Mouse (Mus musculus): ENCODE results near the gene Gtpbp1. TPM values are rescaled to one million over a fixed set of nuclear protein-coding genes. Genes with fewer than 3 reads are reported as not detected.

Gene Gtpbp1
- total and polyA plus RNA-seq, 3 experiments: 25.3 to 45.3 (median 34.2) TPM

GRCm38 (mm10) chr15:79708229-79708822, 17.7 kb downstream of the Gtpbp1 start:
- Histone ChIP-seq H3K9me3 (replicated peaks; ENCODE audit: low read length) (no peaks in the 10 kb centered on the region), H3K27me3 (replicated peaks) (no peaks in the 10 kb centered on the region), H3K4me3 (replicated peaks in 1 of 3; ENCODE audit: low read depth in 2 of 3, low read length in 2 of 3, poor library complexity in 1 of 3) (no peak overlapping the region), H3K36me3 (replicated peaks in 1 of 2; ENCODE audit: control insufficient read depth in 1 of 2, insufficient read depth in 1 of 2, low read length in 1 of 2) (peaks cover 46 to 69% of the 10 kb centered on the region in 2 experiments), H3K79me2 (replicated peaks; ENCODE audit: control insufficient read depth, extremely low read depth, insufficient read depth, poor library complexity, severe bottlenecking) (no peaks in the 10 kb centered on the region), H3K4me1 (ENCODE audit: control insufficient read depth in 1 of 2, insufficient read depth in 2 of 2) (peaks cover 14 to 27% of the 10 kb centered on the region in 2 experiments), H3K4me2 (ENCODE audit: insufficient read depth, low read depth, poor library complexity, severe bottlenecking) (no peak overlapping the region), H3K27ac (ENCODE audit: insufficient read depth, low read depth) (no peak overlapping the region; the same call in 1 of the 2 replicates), H3K9ac (ENCODE audit: insufficient read depth, low read depth) (no peak overlapping the region)
- dilution Hi-C loops (cut with MboI; ENCODE audit: extremely low pct_ligation_motif_present, extremely low pct_unique_long_range_greater_than_20kb, low sequenced_read_pairs) (no loop called here), in situ Hi-C loops (cut with MboI; ENCODE audit: low pct_ligation_motif_present, low pct_unique_long_range_greater_than_20kb, low sequenced_read_pairs) (no loop called here)
- TF ChIP-seq RAD21 (IDR thresholded peaks at IDR 0.05; ENCODE audit: low read depth, low read length) (peak; percentile 47), JUN (IDR thresholded peaks at IDR 0.05; ENCODE audit: insufficient read depth, low read depth, low read length) (no peak), CTCF (conservative IDR thresholded peaks at IDR 0.05 in 1 of 2, IDR thresholded peaks at IDR 0.05 in 1 of 2; ENCODE audit: low read depth in 2 of 2, low read length in 2 of 2) (peak in 1 of 2 experiments; percentile 53; a peak in 3 of 4 replicates)
- DNase-seq (ENCODE audit: extremely low read depth): peak; percentile 62

GRCm38 (mm10) chr15:79715646-79716045, 25.0 kb downstream of the Gtpbp1 start:
- in situ Hi-C loops (cut with MboI; ENCODE audit: low pct_ligation_motif_present, low pct_unique_long_range_greater_than_20kb, low sequenced_read_pairs): no loop called here
- peaks cover 83 to 95% of the 10 kb centered on the region in 2 experiments for H3K36me3 ChIP-seq (replicated peaks in 1 of 2; ENCODE audit: control insufficient read depth in 1 of 2, insufficient read depth in 1 of 2, low read length in 1 of 2)
- H3K4me1 ChIP-seq (ENCODE audit: control insufficient read depth in 1 of 2, insufficient read depth in 2 of 2): no peaks in the 10 kb centered on the region

GRCm38 (mm10) chr15:79716710-79717109, 26.1 kb downstream of the Gtpbp1 start:
- dilution Hi-C loops (cut with MboI; ENCODE audit: extremely low pct_ligation_motif_present, extremely low pct_unique_long_range_greater_than_20kb, low sequenced_read_pairs): no loop called here
- TF ChIP-seq RCOR1 (conservative IDR thresholded peaks at IDR 0.05; ENCODE audit: low read depth, low read length) (no peak), BHLHE40 (IDR thresholded peaks at IDR 0.05; ENCODE audit: low read depth, low read length) (no peak), TBP (conservative IDR thresholded peaks at IDR 0.05; ENCODE audit: low read depth, low read length) (no peak), POLR2A (IDR thresholded peaks at IDR 0.05; ENCODE audit: low read depth, low read length) (no peak), ETS1 (conservative IDR thresholded peaks at IDR 0.05; ENCODE audit: low read depth, low read length) (no peak), KAT2A (IDR thresholded peaks at IDR 0.05; ENCODE audit: insufficient replicate concordance, low read length) (no peak), ZKSCAN1 (IDR thresholded peaks at IDR 0.05; ENCODE audit: borderline replicate concordance, low read depth, low read length) (no peak)

More at GRCm38 (mm10) chr15:79715646-79716045, 25.0 kb downstream of the Gtpbp1 start:
- no peak overlapping the region for H3K4me2 ChIP-seq (ENCODE audit: insufficient read depth, low read depth, poor library complexity, severe bottlenecking)
- no peak for DNase-seq (ENCODE audit: extremely low read depth)
- no peak overlapping the region for H3K9ac ChIP-seq (ENCODE audit: insufficient read depth, low read depth)
- no peak overlapping the region for H3K4me3 ChIP-seq (replicated peaks in 1 of 3; ENCODE audit: low read depth in 2 of 3, low read length in 2 of 3, poor library complexity in 1 of 3)
- H3K79me2 ChIP-seq (replicated peaks; ENCODE audit: control insufficient read depth, extremely low read depth, insufficient read depth, poor library complexity, severe bottlenecking): no peaks in the 10 kb centered on the region
- no peaks in the 10 kb centered on the region for H3K9me3 ChIP-seq (replicated peaks; ENCODE audit: low read length)
- H3K27me3 ChIP-seq (replicated peaks): no peaks in the 10 kb centered on the region
- H3K27ac ChIP-seq (ENCODE audit: insufficient read depth, low read depth): no peak overlapping the region
- dilution Hi-C loops (cut with MboI; ENCODE audit: extremely low pct_ligation_motif_present, extremely low pct_unique_long_range_greater_than_20kb, low sequenced_read_pairs): no loop called here
- TF ChIP-seq UBTF (IDR thresholded peaks at IDR 0.05; ENCODE audit: low read depth, low read length) (no peak), ZMIZ1 (IDR thresholded peaks at IDR 0.05; ENCODE audit: low read depth, low read length) (no peak), BHLHE40 (IDR thresholded peaks at IDR 0.05; ENCODE audit: low read depth, low read length) (no peak), MYC (IDR thresholded peaks at IDR 0.05; ENCODE audit: low read depth, low read length) (no peak), PAX5 (IDR thresholded peaks at IDR 0.05; ENCODE audit: low read length) (no peak), EP300 (IDR thresholded peaks at IDR 0.05; ENCODE audit: low read length) (no peak), KAT2A (IDR thresholded peaks at IDR 0.05; ENCODE audit: insufficient replicate concordance, low read length) (no peak), MXI1 (IDR thresholded peaks at IDR 0.05; ENCODE audit: low read depth, low read length) (no peak), MEF2A (IDR thresholded peaks at IDR 0.05; ENCODE audit: borderline replicate concordance, low read depth, low read length) (no peak), POLR2AphosphoS2 (IDR thresholded peaks at IDR 0.05; ENCODE audit: low read depth, low read length) (no peak), E2F4 (IDR thresholded peaks at IDR 0.05; ENCODE audit: insufficient replicate concordance, low read depth, low read length) (no peak), USF1 (IDR thresholded peaks at IDR 0.05; ENCODE audit: low read depth, low read length) (no peak)

More at GRCm38 (mm10) chr15:79716710-79717109, 26.1 kb downstream of the Gtpbp1 start:
- peaks cover 84 to 95% of the 10 kb centered on the region in 2 experiments for H3K36me3 ChIP-seq (replicated peaks in 1 of 2; ENCODE audit: control insufficient read depth in 1 of 2, insufficient read depth in 1 of 2, low read length in 1 of 2)
- H3K27ac ChIP-seq (ENCODE audit: insufficient read depth, low read depth): no peak overlapping the region
- no peaks in the 10 kb centered on the region for H3K4me1 ChIP-seq (ENCODE audit: control insufficient read depth in 1 of 2, insufficient read depth in 2 of 2)
- in situ Hi-C loops (cut with MboI; ENCODE audit: low pct_ligation_motif_present, low pct_unique_long_range_greater_than_20kb, low sequenced_read_pairs): no loop called here
- no peaks in the 10 kb centered on the region for H3K9me3 ChIP-seq (replicated peaks; ENCODE audit: low read length)
- H3K79me2 ChIP-seq (replicated peaks; ENCODE audit: control insufficient read depth, extremely low read depth, insufficient read depth, poor library complexity, severe bottlenecking): no peaks in the 10 kb centered on the region
- H3K27me3 ChIP-seq (replicated peaks): no peaks in the 10 kb centered on the region
- H3K4me2 ChIP-seq (ENCODE audit: insufficient read depth, low read depth, poor library complexity, severe bottlenecking): no peak overlapping the region
- H3K4me3 ChIP-seq (replicated peaks in 1 of 3; ENCODE audit: low read depth in 2 of 3, low read length in 2 of 3, poor library complexity in 1 of 3): no peak overlapping the region
- H3K9ac ChIP-seq (ENCODE audit: insufficient read depth, low read depth): no peak overlapping the region
- no peak for DNase-seq (ENCODE audit: extremely low read depth)

Measured in CH12.LX (cell line).